Mouse (Mus musculus): ENCODE measurements around the gene Fxyd6.
A peak's percentile ranks its signal among the peaks of the same experiment; 100 is the strongest.

Gene Fxyd6

DNA sequence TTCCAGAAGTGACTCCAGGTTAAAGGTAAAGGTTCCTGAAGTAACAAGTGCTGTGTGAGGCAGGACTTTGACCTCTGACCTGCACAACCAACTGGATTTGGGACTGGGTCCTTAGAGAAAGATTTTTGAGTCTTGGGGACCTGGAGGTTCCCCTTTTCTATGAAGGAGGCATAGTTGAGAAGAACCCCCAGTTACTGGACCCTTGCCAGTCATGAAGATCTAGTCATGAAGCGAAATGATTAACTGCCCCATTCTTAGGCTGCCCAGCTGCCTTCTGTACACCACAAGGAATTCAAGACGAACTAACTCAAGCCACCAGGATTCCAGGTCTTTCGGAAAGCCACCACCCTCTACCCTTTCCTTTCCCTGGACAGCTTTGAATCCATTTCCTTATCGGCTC, 6.4 kb downstream of the Fxyd6 start:
- DNase-seq (ENCODE audit: low spot score): no peak

DNA sequence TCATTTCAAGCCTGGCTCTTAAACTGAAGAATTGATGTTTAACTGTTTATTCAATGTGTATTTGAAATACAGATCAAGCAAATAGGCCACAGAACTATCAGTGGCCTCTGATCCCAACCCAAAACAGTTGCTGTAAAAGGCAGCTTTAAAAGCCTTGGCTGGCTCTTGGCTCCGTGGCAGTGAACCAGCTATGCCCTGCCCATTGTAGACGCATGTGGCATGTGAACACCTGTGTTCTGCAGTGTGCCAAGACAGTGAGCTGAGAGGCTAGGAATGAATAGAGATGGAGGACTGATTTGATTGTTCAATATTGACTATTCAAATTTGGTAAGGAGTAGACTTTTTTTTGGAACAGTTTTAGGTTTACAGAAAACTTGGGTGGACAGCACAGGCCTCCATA, 6.9 kb downstream of the Fxyd6 start:
- no peak for DNase-seq (ENCODE audit: low spot score)

DNA sequence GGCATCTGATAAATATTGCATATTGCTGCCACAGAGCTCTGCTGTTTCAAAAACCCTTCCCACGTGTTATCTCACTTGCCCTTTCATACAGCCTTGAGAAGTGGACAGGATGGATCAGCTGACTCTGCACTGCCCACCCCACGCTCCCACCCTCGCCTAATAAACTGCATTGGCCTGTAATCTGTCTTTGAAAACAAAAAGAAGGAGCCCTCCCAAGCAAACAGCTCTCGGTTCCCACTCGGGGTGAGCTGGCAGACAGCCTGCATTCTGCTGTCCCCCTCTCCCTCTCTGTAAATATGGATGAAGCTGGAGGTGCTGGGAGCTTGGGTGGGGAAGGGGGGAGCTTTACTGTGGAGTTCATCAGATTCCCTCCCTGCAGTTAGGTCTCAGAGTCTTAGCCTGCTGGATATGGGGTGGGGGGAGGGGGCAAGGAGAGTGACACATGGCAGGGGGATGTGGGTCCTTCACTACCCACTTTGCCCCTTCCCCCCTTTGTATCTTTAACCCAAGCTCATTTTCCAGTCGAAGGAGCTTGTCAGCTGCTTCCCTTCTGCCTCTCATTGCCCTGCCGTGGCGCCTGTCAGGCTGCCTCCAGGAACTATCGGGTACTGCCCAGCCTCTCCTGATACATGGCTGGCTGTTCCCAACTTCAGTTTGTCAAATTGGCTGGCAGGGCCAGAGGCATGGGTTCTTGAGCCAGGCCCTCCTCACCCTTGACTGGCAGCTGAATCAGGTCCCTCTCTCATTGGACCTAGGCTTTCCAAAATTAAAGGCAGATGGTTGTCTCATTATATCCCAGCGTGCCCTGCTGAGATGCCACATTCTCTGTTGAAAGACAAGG, 10.6 kb downstream of the Fxyd6 start:
- peak; percentile 23 for DNase-seq (ENCODE audit: low spot score)

DNA sequence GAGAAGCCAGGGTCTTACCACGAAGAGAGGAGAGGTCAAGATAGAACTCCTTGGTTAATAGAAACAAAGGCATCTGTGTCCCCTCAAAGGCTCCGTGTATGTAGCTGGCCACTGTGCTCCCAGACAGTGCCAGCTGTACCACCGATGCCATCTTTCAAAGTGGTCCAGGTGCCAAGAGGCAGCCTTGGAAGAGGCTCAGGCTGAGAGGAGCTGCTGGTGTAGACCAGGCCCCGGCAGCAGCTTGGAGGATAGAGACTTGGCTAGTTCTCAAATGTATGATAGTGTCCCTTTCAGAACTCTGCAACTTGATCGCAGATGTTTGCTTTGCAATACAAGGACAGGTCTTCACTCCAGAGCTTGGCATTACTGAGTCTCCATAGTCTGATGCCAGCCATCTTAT, 12.4 kb downstream of the Fxyd6 start:
- no peak for DNase-seq (ENCODE audit: low spot score)

DNA sequence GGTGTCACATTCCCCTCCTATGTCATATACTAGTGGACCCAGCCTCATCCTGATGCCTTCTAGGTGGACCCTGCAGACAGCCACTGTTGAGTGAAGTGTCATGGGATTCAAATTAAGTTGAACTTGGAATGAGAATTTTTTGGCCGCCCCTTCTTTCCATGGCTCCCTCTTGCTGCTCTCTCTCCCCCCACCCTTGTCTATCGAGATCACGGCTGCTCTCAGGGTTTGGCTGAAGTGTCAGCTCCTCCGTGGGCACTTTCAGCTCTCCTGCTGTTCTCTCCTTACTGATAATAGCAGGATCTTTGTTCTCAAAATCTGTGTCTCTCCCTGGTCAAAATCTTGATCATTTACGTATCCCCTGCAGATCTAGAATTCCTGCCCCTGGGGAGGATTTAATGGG, 12.8 kb downstream of the Fxyd6 start:
- no peak for DNase-seq (ENCODE audit: low spot score)

DNA sequence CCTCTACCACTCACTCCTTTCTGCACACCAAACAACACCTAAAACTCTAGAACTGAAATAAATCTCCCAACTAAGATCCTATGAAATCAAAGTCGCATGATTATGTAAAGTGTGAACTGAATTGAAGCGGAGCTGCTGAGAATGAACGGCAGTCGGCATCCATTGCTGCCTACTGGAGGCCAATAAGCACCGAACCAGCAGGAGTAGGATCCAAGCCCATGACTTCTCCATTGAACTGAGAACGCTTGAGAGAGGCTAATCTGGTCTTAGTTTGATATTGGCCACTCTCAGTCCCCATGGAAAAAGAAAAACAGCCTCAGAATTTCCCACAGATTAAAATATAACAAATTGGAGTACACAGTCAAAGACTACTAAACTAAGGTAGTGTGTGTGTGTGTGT, 13.9 kb downstream of the Fxyd6 start:
- no peak for DNase-seq (ENCODE audit: low spot score)

DNA sequence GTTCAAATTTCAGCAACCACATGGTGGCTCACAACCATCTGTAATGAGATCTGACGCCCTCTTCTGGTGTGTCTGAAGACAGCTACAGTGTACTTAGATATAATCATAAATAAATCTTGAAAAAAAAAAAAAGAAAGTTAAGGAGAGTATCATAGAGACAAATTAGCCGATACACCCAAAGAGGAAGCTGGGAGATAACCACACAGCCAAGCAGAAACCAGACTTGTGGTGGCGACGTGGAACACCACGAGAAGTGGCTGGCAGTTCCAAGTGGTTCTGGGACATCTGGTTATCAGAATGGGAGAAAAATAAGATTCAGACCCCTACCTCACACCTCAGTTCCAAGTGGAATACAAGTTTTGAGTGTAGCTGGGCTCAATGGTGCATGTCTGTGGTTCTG, 16.7 kb downstream of the Fxyd6 start:
- DNase-seq (ENCODE audit: low spot score): no peak

DNA sequence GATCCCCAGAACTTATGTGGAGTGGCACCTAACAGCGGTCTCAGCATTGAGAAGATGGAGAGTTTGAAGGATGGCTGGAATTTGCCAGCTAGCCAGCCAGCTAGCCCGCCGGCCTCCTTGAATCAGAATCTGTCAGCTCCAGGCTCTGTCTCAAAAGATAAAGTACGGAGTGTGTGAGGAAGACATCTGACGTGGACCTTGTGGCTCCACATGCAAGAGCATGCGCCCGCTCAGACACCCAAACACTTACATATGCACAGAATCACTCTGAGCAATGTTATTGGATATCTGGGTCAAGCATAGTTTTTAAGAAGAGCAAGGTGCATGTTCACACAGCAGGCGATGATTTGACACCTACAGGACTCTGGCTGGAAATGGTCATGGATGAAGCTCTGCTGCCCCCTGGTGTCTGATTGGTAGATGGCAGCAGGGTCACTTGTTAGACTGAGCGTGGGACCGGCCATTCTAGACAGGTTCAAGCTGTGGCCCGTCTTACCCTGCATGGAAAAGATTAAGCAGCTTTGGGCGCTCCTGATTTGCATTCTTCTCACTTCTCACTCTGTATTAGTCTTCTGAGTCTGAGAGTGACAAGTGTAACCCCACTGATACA, 18.5 kb downstream of the Fxyd6 start:
- DNase-seq (ENCODE audit: low spot score): peak; percentile 59

DNA sequence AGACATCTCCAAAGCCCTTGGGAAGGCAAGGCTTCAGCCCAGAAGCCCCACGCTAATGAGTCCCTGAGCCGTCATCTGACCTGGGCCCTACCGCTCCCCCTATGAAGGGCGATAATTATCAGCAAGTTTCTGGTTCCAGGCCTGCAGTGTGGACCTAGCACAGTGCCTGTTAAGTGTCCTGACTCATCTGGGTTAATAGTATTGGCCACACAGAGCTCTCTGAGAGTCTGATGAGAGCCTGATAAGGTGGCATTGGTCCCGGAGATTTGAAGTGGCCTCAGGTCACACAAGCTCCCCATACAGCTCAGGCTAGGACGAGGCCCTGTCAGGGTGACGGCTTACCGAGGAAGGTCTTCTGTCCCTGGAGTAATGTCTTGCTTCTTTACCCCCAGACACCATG, 19.6 kb downstream of the Fxyd6 start:
- DNase-seq (ENCODE audit: low spot score): no peak

DNA sequence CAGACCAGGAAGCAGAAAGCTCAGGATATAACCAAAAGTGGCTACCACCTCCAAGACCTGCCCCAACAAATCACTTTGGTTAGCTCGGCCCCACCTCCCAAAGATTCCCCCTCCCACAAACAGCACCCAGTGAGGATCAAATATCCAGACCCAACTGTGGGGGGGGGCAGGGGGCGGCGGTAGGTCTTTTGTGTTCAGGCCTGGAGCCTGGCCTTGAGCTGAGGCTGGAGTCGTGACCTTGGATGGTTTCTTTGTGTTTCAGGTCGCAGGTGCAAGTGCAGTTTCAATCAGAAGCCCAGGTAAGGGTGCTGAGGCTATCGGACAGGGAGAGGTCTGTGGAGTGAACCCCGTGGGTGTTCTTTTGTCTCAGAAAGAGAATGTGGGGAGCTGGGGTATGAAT, 21.3 kb downstream of the Fxyd6 start:
- DNase-seq (ENCODE audit: low spot score): no peak

DNA sequence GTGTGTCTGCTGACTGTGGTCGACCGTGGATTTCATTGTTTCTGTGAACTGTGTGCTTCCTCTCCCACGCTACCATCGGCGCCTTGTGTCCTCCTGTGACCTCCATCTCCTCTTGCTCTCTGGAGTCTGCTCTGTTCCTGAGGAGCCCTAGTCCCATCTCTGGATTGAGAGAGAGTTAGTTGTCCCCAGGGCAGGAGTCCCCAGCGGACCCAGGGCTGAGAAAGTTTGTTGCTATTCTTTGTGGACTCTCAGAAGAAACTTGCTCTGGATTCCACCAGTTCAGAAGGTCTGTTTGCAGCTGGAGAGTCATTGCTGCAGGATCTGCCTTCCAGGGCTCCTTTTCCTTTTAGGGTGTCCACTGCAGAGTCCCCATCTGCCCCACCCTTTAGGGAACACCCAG, 25.2 kb downstream of the Fxyd6 start:
- DNase-seq (ENCODE audit: low spot score): no peak

DNA sequence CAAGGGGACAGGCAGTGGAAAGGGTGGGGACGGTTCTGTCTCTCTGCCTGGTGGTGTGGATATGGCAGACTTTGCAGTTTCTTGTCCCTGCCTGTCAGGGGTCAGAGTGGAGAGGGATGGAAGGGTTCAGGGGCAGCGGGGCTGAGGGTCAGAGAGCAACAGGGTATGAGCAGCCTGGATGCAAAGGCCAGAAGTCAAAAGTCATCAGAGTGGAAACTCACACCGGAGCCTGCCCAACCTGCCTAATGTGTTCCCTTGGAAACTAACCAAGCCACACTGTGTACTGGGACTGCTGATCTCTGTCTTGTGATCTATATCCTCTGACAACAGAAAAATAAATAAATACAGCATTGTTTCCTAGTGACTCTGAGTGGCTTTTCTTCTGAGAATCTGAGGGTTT, 25.8 kb downstream of the Fxyd6 start:
- DNase-seq (ENCODE audit: low spot score): no peak

DNA sequence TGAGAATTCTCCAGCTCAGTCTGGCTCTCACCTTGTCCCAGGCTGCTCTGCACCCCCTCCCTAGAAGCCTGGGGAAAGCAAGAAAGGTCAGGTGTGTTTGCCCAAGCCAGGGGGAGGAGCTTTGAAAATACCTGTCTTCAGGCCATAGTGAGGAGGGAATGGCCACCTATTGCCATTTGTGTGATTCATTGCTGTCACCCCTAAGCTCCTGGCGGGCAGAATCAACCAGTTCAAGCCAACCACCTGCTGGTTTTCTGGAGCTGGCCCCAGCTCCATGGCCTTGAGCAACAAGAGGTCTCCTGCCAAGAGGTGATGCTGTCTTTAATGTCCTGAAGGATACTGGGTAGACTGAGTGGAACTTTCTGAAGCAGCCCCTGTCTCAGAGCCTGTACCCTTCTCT, 28.4 kb downstream of the Fxyd6 start:
- DNase-seq (ENCODE audit: low spot score): no peak

DNA sequence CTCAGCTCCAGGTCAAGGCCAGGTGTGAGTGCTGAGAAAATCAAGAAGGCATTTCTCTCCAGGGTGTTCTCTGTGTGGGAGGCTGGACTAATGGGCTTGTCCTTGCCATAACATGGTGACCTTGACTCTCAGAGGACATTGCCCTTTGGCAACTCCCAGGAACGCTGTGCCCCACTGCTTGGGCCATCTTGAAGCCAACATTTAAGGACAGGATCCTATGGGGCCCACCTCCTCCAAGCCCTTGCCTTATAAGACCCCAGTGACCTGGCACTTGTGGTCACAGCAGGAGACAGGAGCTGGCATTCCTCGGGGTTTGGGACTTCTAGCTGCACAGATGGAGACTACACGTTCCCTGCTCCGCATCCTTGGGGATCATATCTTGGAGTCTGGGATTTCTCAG, 29.4 kb downstream of the Fxyd6 start, which contains the start of gene Fxyd2:
Fxyd2 (plus strand) TSS at position 236 of the 400 bp plus-strand sequence.
- DNase-seq (ENCODE audit: low spot score): no peak

DNA sequence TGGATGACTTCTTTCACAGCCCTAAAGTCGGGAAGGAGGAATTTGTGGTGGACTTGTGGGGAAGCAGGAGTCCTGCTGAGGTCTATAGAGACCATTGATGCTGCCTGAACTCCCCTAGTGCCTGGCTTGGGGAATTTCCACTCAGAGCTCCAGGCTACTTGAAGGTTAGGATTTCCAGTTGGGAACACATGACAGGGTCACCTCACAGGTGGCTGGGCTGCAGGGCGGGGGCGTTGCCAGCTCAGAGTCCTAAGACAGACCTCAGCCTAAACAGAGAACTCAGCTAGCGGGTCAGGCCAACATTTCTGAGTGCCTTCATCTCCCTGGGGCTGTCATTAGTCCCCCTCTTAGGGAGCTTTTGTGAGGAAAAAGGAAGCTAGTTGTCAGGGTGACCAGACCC, 31.9 kb downstream of the Fxyd6 start:
- DNase-seq (ENCODE audit: low spot score): no peak

DNA sequence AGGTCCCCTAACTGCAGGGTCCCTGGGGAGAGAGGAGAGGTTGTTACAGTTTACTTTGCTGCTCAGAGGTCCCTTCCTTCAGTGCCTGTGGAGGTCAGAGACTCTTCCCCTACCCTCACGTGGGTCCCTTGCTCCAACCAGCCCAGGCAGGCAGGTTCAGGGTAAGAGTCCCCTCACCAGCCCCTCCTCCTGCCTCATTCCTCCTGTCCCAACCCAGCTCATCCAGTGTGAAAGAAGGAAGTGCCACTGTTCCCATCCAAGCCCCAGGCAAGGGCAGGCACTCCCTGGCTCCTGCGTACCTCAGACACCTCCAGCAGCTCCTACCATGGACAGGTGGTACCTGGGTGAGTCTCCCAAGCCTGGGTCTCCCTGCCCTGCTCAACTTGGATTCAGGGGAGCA, 33.0 kb downstream of the Fxyd6 start:
- no peak for DNase-seq (ENCODE audit: low spot score)

DNA sequence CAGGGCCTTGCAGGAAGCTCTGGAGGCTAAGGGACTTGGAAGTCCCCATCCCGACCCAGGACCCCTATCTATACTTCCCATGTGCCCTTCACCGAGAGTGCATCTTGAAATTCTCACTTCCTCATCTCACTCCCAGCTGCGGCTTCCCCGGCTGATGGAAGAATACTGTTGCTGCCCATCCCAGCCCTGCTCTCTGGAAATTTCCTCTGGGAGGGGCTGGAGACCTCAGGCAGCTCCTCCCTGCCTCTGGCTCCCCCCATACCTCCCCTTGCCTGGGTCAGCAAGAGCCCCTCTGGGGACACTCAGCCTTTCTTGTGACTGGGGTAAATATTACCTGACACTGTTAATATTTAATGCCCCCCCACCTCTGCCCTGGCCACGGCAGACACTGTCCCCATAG, 35.7 kb downstream of the Fxyd6 start:
- no peak for DNase-seq (ENCODE audit: low spot score)

DNA sequence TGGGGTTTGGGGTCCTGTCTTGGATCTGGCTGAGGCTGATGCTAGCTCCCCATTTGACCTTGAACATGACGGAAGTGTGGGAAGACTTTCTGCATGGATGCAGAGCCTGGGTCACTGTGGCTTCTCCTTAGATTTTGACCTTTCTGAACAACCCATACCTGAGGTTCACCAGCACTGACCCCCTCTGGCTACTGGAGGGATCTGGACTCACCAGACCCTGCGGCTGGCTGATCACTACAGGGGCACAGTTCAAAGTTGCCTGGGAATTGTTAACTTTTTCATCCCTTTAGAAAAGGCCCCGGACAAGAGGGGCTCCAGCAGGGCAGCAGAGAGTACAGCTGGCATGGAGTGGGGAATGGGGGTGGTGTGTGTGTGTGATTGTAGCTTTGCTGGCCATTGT, 36.8 kb downstream of the Fxyd6 start:
- no peak for DNase-seq (ENCODE audit: low spot score)

DNA sequence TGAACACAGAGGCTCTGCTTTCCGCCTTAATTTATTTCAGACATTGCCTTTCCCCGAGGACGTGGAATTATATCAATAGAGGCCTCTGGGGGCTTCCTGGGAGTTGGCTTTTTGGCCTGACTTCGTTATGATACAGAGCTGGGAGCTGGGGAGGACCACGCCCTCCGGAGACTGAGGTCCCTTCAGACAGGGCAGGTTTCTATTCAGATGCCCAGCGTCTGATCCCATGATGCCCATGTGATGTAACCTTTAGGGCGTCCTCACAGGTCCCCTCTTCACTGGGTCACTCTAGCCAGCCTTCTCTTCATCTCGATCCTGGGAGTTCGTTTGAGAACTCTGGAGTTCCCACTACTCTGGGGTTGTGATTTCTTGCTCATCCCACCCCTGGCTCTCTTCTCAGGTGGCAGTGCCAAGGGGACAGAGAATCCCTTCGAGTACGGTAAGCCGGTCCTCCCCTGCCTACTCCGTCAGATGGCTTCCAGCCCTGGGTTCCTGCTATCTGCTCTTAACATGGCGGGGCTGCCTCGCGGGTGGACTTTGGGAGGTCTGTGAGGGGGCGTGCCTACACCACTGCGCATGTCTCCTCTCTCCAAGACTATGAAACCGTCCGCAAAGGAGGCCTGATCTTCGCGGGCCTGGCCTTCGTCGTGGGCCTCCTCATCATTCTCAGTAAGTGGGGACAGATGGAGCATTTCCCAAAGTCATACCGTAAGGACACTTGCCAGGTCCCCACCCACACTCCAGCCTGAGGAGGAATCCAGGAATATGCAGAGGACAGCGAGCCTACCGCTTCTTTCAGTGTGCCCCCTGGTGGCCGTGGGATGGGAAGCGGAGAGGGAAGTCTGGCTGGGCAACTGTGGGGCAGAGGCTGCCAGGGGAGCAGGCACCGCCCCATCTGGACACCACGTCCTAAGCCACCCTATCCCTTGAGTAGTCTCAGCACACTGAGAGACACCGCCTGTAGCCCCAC, 38.0 kb downstream of the Fxyd6 start:
- DNase-seq (ENCODE audit: low spot score): peak; percentile 44

DNA sequence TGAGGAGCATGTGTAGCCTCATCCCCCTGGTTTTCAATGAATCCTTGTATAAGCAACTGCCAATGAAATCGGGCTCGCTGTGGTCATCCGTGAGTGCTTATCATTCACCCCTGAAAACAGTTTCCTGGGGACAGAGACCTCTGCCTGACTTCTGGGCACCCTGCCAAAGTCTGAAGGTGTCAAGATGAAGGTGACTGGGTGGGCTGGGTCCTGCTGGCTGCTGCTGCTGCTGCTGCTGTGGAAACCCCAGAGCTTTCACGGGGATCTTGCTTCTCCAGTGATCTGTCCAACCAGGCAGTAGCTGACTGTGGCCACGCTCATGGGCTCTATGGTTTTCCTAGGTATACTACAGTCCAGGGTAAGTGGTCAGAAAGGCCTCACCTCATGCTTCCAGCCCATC, 40.2 kb downstream of the Fxyd6 start:
- no peak for DNase-seq (ENCODE audit: low spot score)

DNA sequence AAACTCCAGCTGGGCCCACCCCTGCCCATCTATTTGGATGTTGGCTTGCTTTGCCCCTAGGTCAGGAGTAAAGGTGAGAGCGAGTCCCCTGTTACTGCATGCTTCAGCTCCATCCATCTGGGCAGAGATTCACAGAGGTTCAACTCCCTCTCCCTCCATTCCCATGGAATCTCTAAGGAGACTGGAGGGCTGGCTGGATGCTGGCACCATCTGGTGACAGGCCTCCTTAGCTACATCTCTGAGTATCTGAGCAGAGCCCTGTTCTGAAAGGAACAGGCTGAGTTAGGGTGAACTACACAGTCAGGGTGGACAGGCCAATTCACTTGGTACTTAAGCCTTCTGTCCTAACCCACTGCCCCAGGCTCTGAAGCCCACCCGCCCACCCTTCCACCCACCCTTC, 40.6 kb downstream of the Fxyd6 start:
- no peak for DNase-seq (ENCODE audit: low spot score)

DNA sequence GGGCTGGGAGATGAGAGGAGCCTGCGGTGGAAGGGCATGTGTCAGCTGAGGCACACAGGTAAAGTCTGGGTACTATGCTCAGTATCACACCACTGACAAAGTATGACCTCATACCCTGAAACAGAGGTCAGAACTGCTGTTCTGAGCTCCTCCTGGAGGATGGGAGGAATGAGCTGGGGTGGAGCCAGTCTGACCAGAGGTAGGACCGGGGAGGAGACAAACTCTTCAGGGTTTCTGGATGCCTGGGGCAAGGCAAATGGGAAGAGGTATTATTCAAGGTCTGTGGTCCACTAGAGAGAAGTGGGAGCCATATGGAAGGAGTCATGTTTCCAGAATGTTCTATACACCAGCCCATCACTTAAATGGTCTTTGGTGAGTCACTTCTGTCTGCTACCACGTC, 41.1 kb downstream of the Fxyd6 start:
- no peak for DNase-seq (ENCODE audit: low spot score)

DNA sequence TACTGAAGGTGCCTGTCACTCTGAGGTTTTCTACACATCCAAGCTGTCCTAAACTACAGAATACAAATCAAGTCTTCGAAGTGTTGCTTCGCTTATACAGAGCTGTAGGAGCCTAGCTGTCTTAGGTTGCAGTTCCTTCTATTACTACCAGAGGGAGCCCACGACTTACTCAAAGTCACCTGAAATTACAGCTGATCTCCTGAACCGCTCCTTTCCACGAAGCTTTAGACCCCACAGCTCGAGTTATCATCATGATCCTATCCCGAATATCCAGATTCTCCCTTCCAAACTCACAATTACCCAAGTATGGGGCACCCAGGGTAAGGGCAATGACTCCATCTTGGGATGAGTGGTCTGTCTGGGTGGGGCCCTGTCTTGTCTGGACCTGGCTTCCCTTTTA, 41.8 kb downstream of the Fxyd6 start:
- no peak for DNase-seq (ENCODE audit: low spot score)
